Mouse (Mus musculus) intestine, embryonic 15.5 days (tissue): ENCODE measurements at regions not wholly inside any gene's neighbourhood (a gene's known extent, or its start where the extent isn't known, plus 50 kb on each side); places are given as distances from the start of the nearest gene placed in this dataset.
A peak's percentile ranks its signal among the peaks of the same experiment; 100 is the strongest.

ENCODE experiments used
- ATAC-seq: fragments of 200-750 bp; cut with Nextera tagmentation; 2 replicates; pipeline ENCODE4 v1.8.0; 2017; ENCODE audit warnings: moderate TSS enrichment, moderate library complexity
- H3K27ac ChIP-seq: fragments of 300-500 bp; sonication (generic); 2 replicates; pipeline ENCODE4 v1.5.1; 2015; ENCODE audit warnings: mild to moderate bottlenecking, inconsistent platforms
- H3K27me3 ChIP-seq: fragments of 300-500 bp; sonication (generic); replicated peaks from 2 replicates; pipeline ENCODE4 v1.6.1; 2015; ENCODE audit warnings: inconsistent platforms
- H3K36me3 ChIP-seq: fragments of 300-500 bp; sonication (generic); 2 replicates; pipeline ENCODE4 v1.6.1; 2015; ENCODE audit warnings: inconsistent platforms
- H3K4me1 ChIP-seq: fragments of 300-500 bp; sonication (generic); replicated peaks from 2 replicates; pipeline ENCODE4 v1.6.1; 2015; ENCODE audit warnings: inconsistent platforms
- H3K4me2 ChIP-seq: fragments of 300-500 bp; sonication (generic); replicated peaks from 2 replicates; pipeline ENCODE4 v1.6.1; 2015; ENCODE audit warnings: mild to moderate bottlenecking, inconsistent platforms
- H3K4me3 ChIP-seq: fragments of 300-500 bp; sonication (generic); replicated peaks from 2 replicates; pipeline ENCODE4 v1.5.1; 2015; ENCODE audit warnings: inconsistent platforms
- H3K9ac ChIP-seq: fragments of 300-500 bp; sonication (generic); 2 replicates; pipeline ENCODE4 v1.6.1; 2015; ENCODE audit warnings: inconsistent platforms
- H3K9me3 ChIP-seq: fragments of 300-500 bp; sonication (generic); 2 replicates; pipeline ENCODE4 v1.6.1; 2016; ENCODE audit warnings: inconsistent platforms
- whole genome bisulfite sequencing: fragments of 180-500 bp; shearing (Covaris S2); methylation state at CpG from one replicate; pipeline ENCODE4 v1.1.7; 2015; 5-methylcytosine and 5-hydroxymethylcytosine counted together

DNA sequence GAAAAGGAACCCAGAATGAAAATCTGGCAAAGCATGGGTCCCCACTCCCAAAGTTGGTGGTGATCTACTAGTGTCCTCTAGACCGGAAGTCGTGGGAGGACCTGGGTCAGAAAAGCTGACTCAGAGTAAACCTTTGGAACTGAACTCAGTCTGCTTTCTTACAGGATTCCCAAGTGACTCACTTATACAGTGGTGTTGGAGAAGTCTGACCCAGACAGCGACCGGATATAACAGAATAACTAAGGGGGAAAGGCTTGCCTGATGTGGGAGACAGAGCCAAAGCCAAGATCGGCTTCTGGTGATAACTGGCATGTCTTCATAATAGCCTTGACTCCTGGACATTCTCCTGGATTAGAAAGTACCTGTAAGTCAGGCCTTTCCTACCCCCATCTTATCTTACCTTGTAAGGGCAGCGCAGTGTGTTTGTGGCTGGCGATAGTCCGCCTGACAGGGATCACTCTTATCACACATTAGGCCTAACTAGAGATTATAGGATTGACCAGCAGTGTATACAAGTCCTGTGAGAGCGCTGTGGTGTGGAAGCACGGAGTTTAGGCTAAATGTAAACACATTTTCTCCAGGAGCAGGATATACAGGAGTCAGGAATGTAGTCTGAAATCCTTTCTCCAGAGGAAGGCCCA is 150.4 kb downstream of the Gm19410 start:
- no peaks in the 10 kb centered on the region for H3K36me3 ChIP-seq
- no peak overlapping the region for H3K4me2 ChIP-seq
- H3K4me1 ChIP-seq = no peaks in the 10 kb centered on the region; the same call in 1 of the 2 replicates
- H3K4me3 ChIP-seq = no peak overlapping the region
- no peak overlapping the region for H3K9ac ChIP-seq
- WGBS = 38% methylated on average over 10 of the region's 10 CpGs
- no peaks in the 10 kb centered on the region for H3K9me3 ChIP-seq
- ATAC-seq = no peak
- no peak overlapping the region for H3K27ac ChIP-seq
- H3K27me3 ChIP-seq = no peaks in the 10 kb centered on the region

DNA sequence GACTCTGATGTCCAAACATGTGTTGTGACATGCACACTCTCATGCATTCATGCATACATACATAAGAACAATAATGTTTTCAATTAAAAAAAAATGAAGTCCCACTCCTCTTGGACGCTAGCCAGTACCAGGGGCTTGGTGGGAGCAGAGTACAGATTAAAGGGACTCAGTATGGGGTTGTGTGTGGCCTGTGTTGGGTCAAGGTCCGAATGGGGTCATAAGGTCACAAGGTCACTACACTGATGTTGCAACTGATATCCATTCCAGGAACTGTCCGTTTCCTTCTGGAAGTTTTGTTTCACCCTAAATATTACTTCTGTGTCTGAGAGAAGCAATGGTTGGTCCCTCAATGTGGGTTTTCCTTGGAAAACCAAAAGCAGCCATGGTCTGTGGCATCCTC is 152.0 kb downstream of the Gm19410 start:
- WGBS = 70% methylated on average over 3 of the region's 3 CpGs
- H3K4me2 ChIP-seq = no peak overlapping the region
- no peaks in the 10 kb centered on the region for H3K36me3 ChIP-seq
- H3K27me3 ChIP-seq = no peaks in the 10 kb centered on the region
- no peak overlapping the region for H3K27ac ChIP-seq
- no peak for ATAC-seq
- no peak overlapping the region for H3K4me3 ChIP-seq
- H3K4me1 ChIP-seq = no peaks in the 10 kb centered on the region; the same call in 1 of the 2 replicates
- no peaks in the 10 kb centered on the region for H3K9me3 ChIP-seq
- no peak overlapping the region for H3K9ac ChIP-seq

DNA sequence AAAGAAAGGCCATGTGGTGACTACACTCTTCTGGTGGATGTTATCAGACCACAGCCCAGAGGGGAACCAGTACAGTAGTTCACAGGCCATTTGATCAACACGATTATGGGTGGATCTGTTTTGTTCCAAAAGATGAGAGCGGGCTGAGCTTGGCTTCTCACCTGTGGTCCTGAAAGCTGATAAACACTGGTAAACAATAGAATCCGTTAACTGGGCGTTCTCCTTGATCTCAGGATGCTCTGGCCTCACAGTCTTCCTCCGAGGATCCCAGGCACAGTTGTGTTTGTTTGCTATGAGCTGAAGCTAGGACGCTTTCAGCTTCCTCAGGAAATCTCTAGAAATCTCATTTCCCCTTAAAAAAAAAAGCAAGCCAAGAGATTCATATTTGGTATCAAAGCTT is 153.9 kb downstream of the Gm19410 start:
- no peak overlapping the region for H3K4me3 ChIP-seq
- H3K36me3 ChIP-seq = no peaks in the 10 kb centered on the region
- H3K4me1 ChIP-seq = no peaks in the 10 kb centered on the region; the same call in 1 of the 2 replicates
- no peak overlapping the region for H3K9ac ChIP-seq
- no peaks in the 10 kb centered on the region for H3K9me3 ChIP-seq
- no peaks in the 10 kb centered on the region for H3K27me3 ChIP-seq
- WGBS = 55% methylated on average over 6 of the region's 6 CpGs
- ATAC-seq = no peak
- no peak overlapping the region for H3K27ac ChIP-seq
- no peak overlapping the region for H3K4me2 ChIP-seq

DNA sequence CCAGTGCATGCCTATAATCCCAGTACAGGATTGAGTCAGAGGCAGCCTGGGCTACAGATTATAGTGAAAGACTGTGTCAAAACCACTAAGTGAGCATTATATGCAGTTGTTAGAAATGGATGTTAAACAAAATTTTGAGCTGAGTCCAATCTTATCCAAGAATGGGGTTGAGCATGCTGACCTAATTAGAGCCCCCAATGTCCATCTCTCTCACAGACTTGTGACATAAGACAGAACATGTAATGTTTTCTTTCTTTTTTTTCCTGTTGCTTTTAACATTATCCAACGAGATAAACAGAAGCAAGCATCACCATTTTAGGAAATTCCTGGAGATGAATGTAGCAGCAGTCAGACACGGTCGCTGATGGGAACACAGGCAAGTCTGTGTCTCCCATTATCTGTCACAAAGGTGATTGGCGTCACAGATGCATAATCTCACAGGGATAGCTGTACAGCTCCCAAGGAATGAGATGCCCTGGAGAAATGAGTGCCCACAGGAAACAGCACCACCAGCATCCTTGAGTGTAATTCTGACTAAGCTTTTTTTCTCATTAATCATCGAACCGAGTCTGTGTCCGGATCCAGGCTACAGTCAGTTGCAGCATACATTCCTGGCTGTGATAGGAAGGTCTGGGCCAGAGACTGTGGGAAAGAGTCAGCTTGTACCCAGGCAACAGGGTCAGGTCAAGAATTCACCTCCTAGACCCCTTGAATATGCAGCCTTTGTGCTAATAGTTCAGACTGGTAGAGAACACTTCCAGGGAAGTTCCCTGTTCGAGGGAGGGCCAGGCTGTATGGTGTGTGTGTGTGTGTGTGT is 154.5 kb downstream of the Gm19410 start:
- Histone ChIP-seq H3K4me2 (no peak overlapping the region), H3K9ac (no peak overlapping the region), H3K27me3 (no peaks in the 10 kb centered on the region), H3K9me3 (no peaks in the 10 kb centered on the region), H3K4me1 (no peaks in the 10 kb centered on the region; the same call in 1 of the 2 replicates), H3K4me3 (no peak overlapping the region), H3K36me3 (no peaks in the 10 kb centered on the region), H3K27ac (0 out of 2 replicates have a peak overlapping the region, but pooled peaks have one; percentile 2)
- WGBS = 34% methylated on average over 8 of the region's 8 CpGs
- peak; percentile 50; the same call in 1 of the 2 replicates for ATAC-seq

DNA sequence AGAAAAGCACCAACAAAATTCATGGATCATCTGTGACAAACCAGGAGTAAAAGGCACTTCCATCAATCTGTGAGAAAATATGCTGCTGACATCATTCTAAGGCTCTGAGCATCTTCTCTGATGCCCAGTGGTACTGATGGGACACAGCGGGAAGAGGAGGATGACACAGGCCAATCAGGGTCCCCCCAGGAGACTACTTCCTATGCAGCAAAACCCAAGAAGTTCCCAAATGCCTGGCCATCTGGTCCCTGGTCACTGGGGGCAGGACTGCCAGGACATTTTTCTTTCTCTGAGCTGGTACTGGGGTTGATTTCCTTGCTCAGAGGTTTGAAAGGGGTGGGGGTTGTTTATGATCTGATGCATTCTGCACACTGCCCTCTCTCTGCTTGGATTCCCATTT is 158.4 kb downstream of the Gm19410 start:
- H3K4me2 ChIP-seq = no peak overlapping the region
- no peaks in the 10 kb centered on the region for H3K36me3 ChIP-seq
- 81% methylated on average over 1 of the region's 1 CpGs for WGBS
- no peak overlapping the region for H3K27ac ChIP-seq
- no peaks in the 10 kb centered on the region for H3K9me3 ChIP-seq
- H3K4me3 ChIP-seq = no peak overlapping the region
- H3K27me3 ChIP-seq = no peaks in the 10 kb centered on the region
- H3K9ac ChIP-seq = no peak overlapping the region
- H3K4me1 ChIP-seq = no peaks in the 10 kb centered on the region; the same call in 1 of the 2 replicates
- ATAC-seq = no peak

DNA sequence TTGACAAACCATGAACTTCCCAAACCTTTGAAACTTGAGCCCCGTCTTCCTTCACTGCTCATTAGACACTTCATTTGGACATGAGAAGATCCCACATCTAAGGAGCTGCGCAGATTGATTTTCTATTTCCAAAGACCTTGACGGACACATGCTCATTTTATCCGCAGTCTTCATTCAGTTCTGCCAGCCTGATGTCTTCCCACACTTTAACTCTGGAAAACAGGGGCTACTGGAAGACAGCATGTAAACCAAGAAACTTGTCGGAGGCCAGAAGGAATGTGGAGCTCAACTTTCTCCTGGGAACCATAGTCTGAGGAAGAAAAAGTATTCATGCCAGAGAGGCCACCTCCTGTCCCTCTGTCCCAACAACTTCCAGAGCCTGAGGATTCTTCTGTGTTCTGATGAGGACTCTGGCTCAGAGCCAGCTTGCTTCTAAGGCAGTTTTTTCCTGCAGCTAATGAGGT is 161.8 kb downstream of the Gm19410 start:
- no peak for ATAC-seq
- H3K9ac ChIP-seq = no peak overlapping the region
- H3K9me3 ChIP-seq = no peaks in the 10 kb centered on the region
- no peak overlapping the region for H3K27ac ChIP-seq
- no peaks in the 10 kb centered on the region for H3K36me3 ChIP-seq
- no peak overlapping the region for H3K4me2 ChIP-seq
- H3K4me1 ChIP-seq = no peaks in the 10 kb centered on the region
- no peaks in the 10 kb centered on the region for H3K27me3 ChIP-seq
- WGBS = 58% methylated on average over 5 of the region's 5 CpGs
- no peak overlapping the region for H3K4me3 ChIP-seq

DNA sequence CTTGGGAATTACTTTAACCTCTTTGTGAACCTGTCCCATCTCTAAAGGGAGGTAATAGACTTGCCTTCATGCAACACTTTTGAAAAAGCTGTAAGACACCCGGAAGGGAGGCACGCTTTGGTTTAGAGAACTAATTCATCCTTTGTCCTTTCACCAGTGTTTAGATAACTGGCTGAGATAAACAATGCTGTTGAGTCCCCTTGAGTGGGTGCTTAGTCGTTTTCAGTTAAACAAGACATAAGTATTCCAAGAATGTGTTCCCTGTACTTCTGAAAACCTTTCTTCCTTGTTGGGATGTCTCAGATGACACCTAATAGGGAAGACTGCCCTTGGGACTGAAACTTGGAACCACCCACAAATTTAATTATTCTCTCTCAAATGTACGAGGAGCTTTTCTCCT is 164.7 kb downstream of the Gm19410 start:
- H3K27me3 ChIP-seq = no peaks in the 10 kb centered on the region
- H3K27ac ChIP-seq = no peak overlapping the region
- H3K4me1 ChIP-seq = no peaks in the 10 kb centered on the region
- H3K4me2 ChIP-seq = no peak overlapping the region
- H3K36me3 ChIP-seq = no peaks in the 10 kb centered on the region
- WGBS = 34% methylated on average over 4 of the region's 4 CpGs
- H3K9me3 ChIP-seq = no peaks in the 10 kb centered on the region
- no peak overlapping the region for H3K9ac ChIP-seq
- no peak overlapping the region for H3K4me3 ChIP-seq
- no peak for ATAC-seq

DNA sequence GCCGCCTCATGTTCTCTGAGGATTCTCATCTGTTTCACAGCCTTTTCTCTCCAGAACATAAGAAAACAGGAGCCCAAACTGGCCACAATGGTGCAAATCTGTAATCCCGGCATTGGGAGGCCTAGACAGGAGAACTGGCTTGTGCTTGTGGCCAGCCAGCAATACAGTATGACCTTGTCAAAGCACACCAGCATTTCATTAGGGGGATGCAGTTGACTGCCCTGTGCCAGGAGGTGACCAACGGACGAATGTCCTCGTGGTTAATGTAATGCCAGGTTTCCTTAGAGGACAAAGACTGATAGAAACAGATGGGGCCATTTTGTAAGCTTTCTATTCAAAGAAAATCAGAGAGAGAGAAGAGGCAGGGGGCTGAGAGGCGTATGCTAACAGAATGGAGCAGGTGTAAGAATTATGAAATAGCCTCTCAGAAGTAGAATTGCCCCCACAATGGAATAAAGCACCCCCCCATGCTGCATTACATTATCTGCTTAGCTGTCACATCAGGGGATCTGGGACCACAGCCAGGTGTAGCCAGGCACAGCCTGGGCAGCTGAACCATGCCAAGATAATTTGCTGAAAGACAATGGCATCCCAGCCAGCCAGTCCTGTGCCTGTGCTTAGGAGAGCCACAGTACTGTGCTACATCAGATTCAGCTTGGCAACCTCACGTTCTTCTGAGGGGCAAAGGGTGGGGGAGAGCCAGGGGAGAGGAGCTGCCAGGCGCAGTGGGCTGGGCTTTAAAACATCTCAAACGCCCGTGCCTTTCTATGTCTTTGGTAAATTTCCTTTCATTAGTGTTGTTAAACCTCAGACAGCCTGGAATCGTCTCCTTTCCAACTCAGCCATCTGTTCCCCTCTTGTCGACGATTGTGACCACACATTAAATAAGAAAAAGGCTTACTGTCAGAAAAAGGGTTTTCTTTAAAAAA is 167.9 kb downstream of the Gm19410 start:
- no peak overlapping the region for H3K9ac ChIP-seq
- H3K4me2 ChIP-seq = no peak overlapping the region
- no peaks in the 10 kb centered on the region for H3K36me3 ChIP-seq
- no peak overlapping the region for H3K27ac ChIP-seq
- no peak overlapping the region for H3K4me3 ChIP-seq
- no peaks in the 10 kb centered on the region for H3K27me3 ChIP-seq
- no peak for ATAC-seq
- H3K9me3 ChIP-seq = no peaks in the 10 kb centered on the region
- no peaks in the 10 kb centered on the region for H3K4me1 ChIP-seq
- 69% methylated on average over 13 of the region's 13 CpGs for WGBS

DNA sequence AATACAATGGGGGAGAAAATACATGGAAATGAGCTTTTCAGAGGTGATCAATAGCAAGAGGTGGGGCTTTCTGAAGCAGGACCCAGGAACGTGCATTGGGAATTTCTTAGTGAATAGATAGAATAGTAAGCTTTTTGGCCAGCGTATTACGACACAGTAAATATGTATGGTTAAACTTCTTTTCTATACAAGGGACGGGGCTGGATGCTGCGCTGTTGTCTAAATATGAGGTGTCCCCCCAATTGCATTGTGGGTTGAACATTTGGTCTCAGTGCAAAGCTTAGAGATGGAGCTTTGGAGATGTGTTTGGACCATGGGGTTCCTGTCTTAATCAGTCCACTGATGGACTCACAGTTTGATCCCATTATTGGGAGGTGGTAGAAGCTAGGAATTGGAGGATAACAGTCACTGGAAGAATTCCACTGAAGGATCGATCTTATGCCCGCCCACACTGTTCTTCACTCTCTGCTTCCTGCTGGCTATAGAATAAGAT is 168.6 kb downstream of the Gm19410 start:
- ATAC-seq = no peak
- Histone ChIP-seq H3K4me1 (no peaks in the 10 kb centered on the region), H3K9ac (no peak overlapping the region), H3K27ac (no peak overlapping the region), H3K27me3 (no peaks in the 10 kb centered on the region), H3K36me3 (no peaks in the 10 kb centered on the region), H3K4me3 (no peak overlapping the region), H3K9me3 (no peaks in the 10 kb centered on the region), H3K4me2 (no peak overlapping the region)
- 93% methylated on average over 7 of the region's 7 CpGs for WGBS

DNA sequence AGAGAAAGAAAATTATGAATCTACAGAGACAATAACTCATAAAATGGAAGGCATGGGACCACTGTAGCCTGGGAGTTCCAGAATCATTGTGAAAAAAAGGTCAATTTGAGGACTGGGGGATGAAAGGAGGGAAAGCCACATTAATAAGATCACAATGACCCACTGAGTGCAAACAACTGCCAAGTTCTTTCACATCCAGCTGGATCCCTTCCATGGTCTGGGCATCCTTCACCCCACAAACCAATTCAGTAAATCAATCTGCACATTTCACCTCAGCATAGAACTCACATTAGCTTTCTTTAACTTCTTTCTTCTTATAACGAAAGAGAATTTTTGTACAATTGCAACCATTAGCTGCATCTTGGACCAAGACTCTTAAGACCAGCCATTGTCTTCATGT is 169.4 kb downstream of the Gm19410 start:
- H3K4me2 ChIP-seq = no peak overlapping the region
- H3K9ac ChIP-seq = no peak overlapping the region
- no peaks in the 10 kb centered on the region for H3K4me1 ChIP-seq
- no peak for ATAC-seq
- no peak overlapping the region for H3K27ac ChIP-seq
- H3K36me3 ChIP-seq = no peaks in the 10 kb centered on the region
- H3K9me3 ChIP-seq = no peaks in the 10 kb centered on the region
- 92% methylated on average over 1 of the region's 1 CpGs for WGBS
- H3K4me3 ChIP-seq = no peak overlapping the region
- H3K27me3 ChIP-seq = no peaks in the 10 kb centered on the region

DNA sequence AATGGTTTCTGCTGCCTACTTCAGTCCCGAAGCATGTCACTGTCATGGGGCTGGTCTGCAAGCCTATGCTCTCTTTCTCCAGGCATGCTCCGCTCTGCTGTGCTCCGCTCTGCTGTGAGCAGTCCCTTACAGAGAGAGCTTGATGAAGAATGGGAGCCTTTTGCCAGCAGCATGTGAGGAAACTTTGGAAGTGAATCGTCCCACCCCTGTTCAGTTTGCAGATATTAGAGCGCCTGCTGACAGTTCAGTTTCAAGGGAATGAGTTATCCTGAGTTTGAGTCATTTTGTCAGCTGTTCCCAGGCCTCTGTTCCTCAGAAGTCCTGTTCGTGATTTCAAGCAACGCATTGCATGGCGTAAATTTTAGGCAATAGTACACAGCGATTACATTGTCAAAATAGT is 173.6 kb downstream of the Gm19410 start:
- 87% methylated on average over 9 of the region's 9 CpGs for WGBS
- Histone ChIP-seq H3K4me3 (no peak overlapping the region), H3K36me3 (no peaks in the 10 kb centered on the region), H3K9ac (no peak overlapping the region), H3K4me1 (no peaks in the 10 kb centered on the region), H3K4me2 (no peak overlapping the region), H3K9me3 (no peaks in the 10 kb centered on the region), H3K27ac (no peak overlapping the region), H3K27me3 (no peaks in the 10 kb centered on the region)
- no peak for ATAC-seq

DNA sequence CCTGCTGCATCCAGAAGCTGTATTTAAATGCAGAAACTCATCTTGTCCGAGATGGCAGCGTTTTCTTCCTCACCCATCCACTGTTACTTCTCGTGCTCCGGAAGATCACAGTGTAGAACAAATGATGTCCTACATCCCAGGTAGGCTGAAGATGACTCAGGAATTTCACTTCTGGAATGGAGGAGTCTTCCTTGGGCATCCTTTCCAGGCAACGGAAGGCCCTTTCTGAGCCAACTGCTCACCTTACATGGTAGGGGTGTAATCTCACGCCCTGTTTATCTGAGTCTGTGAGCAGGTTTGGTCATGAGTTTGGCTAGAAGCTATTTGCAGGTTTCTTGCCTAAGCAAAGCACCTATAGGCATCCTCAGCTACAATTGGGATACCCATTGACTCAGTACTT is 176.9 kb downstream of the Gm19410 start:
- peaks cover 3% of the 10 kb centered on the region; the same call in 1 of the 2 replicates for H3K4me1 ChIP-seq
- no peak for ATAC-seq
- WGBS = 92% methylated on average over 6 of the region's 6 CpGs

More for the DNA sequence above, 176.9 kb downstream of the Gm19410 start:
- Histone ChIP-seq H3K36me3 (no peaks in the 10 kb centered on the region), H3K9ac (no peak overlapping the region), H3K27ac (no peak overlapping the region), H3K4me2 (no peak overlapping the region), H3K27me3 (no peaks in the 10 kb centered on the region), H3K9me3 (no peaks in the 10 kb centered on the region), H3K4me3 (no peak overlapping the region)
